Mouse (Mus musculus) CH12.LX (cell line): Measurements from ENCODE around the gene Cd81.

Experiments used
- CHD1 ChIP-seq: IDR thresholded peaks from 2 replicates; pipeline ENCODE4 v1.6.1; 2012; ENCODE audit warnings: low read depth, low read length, improper control_type of control experiment, inconsistent platforms
- CTCF ChIP-seq, 2 experiments: IDR thresholded peaks in 1 of 2; conservative IDR thresholded peaks in 1 of 2; 2 replicates each; pipeline ENCODE4 v1.5.1; 2011 to 2012; ENCODE audit warnings: low read depth in 2 of 2, low read length in 2 of 2, improper control_type of control experiment in 1 of 2, inconsistent platforms in 1 of 2, mild to moderate bottlenecking in 1 of 2, moderate library complexity in 1 of 2
- POLR2A ChIP-seq: IDR thresholded peaks from 2 replicates; pipeline ENCODE4 v1.6.1; 2011; ENCODE audit warnings: low read depth, mild to moderate bottlenecking, improper control_type of control experiment, low read length
- RCOR1 ChIP-seq: conservative IDR thresholded peaks from 2 replicates; pipeline ENCODE4 v1.6.1; 2012; ENCODE audit warnings: low read depth, mild to moderate bottlenecking, inconsistent platforms, low read length, improper control_type of control experiment
- UBTF ChIP-seq: IDR thresholded peaks from 2 replicates; pipeline ENCODE4 v1.6.1; 2012; ENCODE audit warnings: low read depth, mild to moderate bottlenecking, inconsistent platforms, low read length, improper control_type of control experiment, moderate library complexity

DNA sequence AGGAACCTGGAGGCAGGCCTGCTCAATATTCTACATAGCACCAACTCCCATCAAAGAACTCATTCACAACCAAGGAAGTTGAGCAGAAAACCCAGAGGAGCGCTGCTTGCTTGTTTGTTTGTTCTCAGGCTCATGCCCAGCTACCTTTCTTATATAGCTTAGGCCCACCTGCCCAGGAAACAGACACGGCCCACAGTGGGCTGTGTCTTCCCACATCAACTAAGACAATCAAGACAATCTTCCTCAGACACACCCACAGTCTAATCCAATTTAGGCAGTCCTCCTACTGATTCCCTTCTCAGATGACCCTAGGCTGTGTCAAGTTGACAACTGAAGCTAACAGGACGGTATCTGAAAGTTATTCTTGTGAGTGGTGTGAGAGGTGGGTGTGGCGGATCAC lies 53.5 kb downstream of the Cd81 start, which contains the start of gene Kcnq1:
- TF ChIP-seq RCOR1 (no peak), CTCF (conservative IDR thresholded peaks at IDR 0.05 in 1 of 2, IDR thresholded peaks at IDR 0.05 in 1 of 2; ENCODE audit: low read depth in 2 of 2, low read length in 2 of 2) (no peak), POLR2A (no peak), UBTF (no peak), CHD1 (no peak)
